Mouse (Mus musculus) limb, embryonic 14.5 days (tissue): ENCODE data around the gene Olfr629. TPM values are rescaled to one million over a fixed set of nuclear protein-coding genes. Genes with fewer than 3 reads are reported as not detected.
"Not testable (repeated sequence)": the region's sequence is repeated elsewhere in the genome, so short reads cannot be mapped to it uniquely, and the experiment has no call there.

Experiments
- ATAC-seq: fragments of 200-750 bp; cut with Nextera tagmentation; 2 replicates; pipeline ENCODE4 v1.8.0; 2017; ENCODE audit warnings: low read depth, moderate number of reproducible peaks, moderate TSS enrichment; ENCODE audit not compliant: low FRiP score
- DNase-seq: peaks from one replicate; pipeline ENCODE4 v3.0.0-alpha.2; 2015; ENCODE audit warnings: low spot score
- H3K27ac ChIP-seq: fragments of 300-500 bp; sonication (generic); replicated peaks from 2 replicates; pipeline ENCODE4 v1.5.1; 2014; ENCODE audit warnings: low read depth, mild to moderate bottlenecking, low read length, moderate library complexity, mixed read lengths
- H3K27me3 ChIP-seq: fragments of 300-500 bp; sonication (generic); 2 replicates; pipeline ENCODE4 v1.6.1; 2014; ENCODE audit warnings: low read length, mixed read lengths; ENCODE audit not compliant: control insufficient read depth, insufficient read depth
- H3K36me3 ChIP-seq: fragments of 300-500 bp; sonication (generic); 2 replicates; pipeline ENCODE4 v1.6.1; 2014; ENCODE audit warnings: mild to moderate bottlenecking, low read length, moderate library complexity, mixed read lengths; ENCODE audit not compliant: control insufficient read depth, insufficient read depth
- H3K4me1 ChIP-seq: fragments of 300-500 bp; sonication (generic); 2 replicates; pipeline ENCODE4 v1.6.1; 2014; ENCODE audit warnings: antibody characterized with exemption, low read length, mixed read lengths; ENCODE audit not compliant: control insufficient read depth, insufficient read depth
- H3K4me2 ChIP-seq: fragments of 300-500 bp; sonication (generic); replicated peaks from 2 replicates; pipeline ENCODE4 v1.6.1; 2014; ENCODE audit warnings: low read depth, mild to moderate bottlenecking, low read length, moderate library complexity; ENCODE audit not compliant: severe bottlenecking
- H3K4me3 ChIP-seq: fragments of 300-500 bp; sonication (generic); replicated peaks from 2 replicates; pipeline ENCODE4 v1.5.1; 2014; ENCODE audit warnings: low read length
- H3K9ac ChIP-seq: fragments of 300-500 bp; sonication (generic); 2 replicates; pipeline ENCODE4 v1.6.1; 2014; ENCODE audit warnings: mild to moderate bottlenecking, low read depth, low read length, moderate library complexity; ENCODE audit not compliant: severe bottlenecking
- H3K9me3 ChIP-seq: fragments of 300-500 bp; sonication (generic); 2 replicates; pipeline ENCODE4 v1.6.1; 2016; ENCODE audit warnings: low read length; ENCODE audit not compliant: control insufficient read depth
- POLR2A ChIP-seq: fragments of 200-500 bp; IDR thresholded peaks from 2 replicates; pipeline ENCODE4 v1.8.0; 2012; ENCODE audit warnings: inconsistent platforms, mild to moderate bottlenecking, moderate library complexity, borderline replicate concordance; ENCODE audit not compliant: insufficient read depth, insufficient read length; ENCODE audit errors: extremely low read depth
- WGBS: fragments of 180-500 bp; shearing (Covaris S2); extraction: QIAGEN DNeasy Blood & Tissue Kit; methylation state at CpG from one replicate; pipeline ENCODE4 v1.1.7; 2014; 5-methylcytosine and 5-hydroxymethylcytosine counted together
- polyA plus RNA-seq, 2 experiments: library from polyadenylated mRNA; depleted of rRNA in 1 of 2; stranded (reverse) in 1 of 2; unstranded in 1 of 2; fragments of >200 nt; fragmentation: Nextera tagmentation in 1 of 2; extraction: Ambion mirVana in 1 of 2; gene quantifications; 2 replicates each; pipeline versions ENCODE4 v1.2.1 to v1.2.3; 2012 to 2014

Gene Olfr629
- polyA plus RNA-seq, 2 experiments: not detected

- Histone ChIP-seq H3K9me3 (no peaks in the 10 kb centered on the region), H3K27ac (no peak within 1 kb of the TSS), H3K4me1 (no peaks in the 10 kb centered on the region), H3K4me3 (no peak within 1 kb of the TSS), H3K36me3 (no peaks in the 10 kb centered on the region), H3K27me3 (no peaks in the 10 kb centered on the region), H3K9ac (no peak within 1 kb of the TSS), H3K4me2 (no peak within 1 kb of the TSS)
- no peak for ATAC-seq
- 74% methylated on average over 2 of the region's 2 CpGs for WGBS
- TF ChIP-seq POLR2A: no peak
- DNase-seq: no peak
These were observed 26.8 kb upstream of the Olfr629 start, which contains the start of gene Olfr69 for GRCm38 (mm10) chr7:103771494-103771893. Olfr69 (minus strand) TSS chr7:103771594.

GRCm38 (mm10) chr7:103767687-103768086 is 22.9 kb upstream of the Olfr629 start:
- not testable (repeated sequence) for ATAC-seq

GRCm38 (mm10) chr7:103762212-103762611 is 17.5 kb upstream of the Olfr629 start:
- WGBS: 89% methylated on average over 6 of the region's 6 CpGs
- H3K27ac ChIP-seq, H3K4me3 ChIP-seq, DNase-seq, H3K9ac ChIP-seq, H3K4me2 ChIP-seq, H3K4me1 ChIP-seq, H3K9me3 ChIP-seq, H3K36me3 ChIP-seq, H3K27me3 ChIP-seq, ATAC-seq: not testable (repeated sequence)

More at GRCm38 (mm10) chr7:103767687-103768086, 22.9 kb upstream of the Olfr629 start:
- H3K9ac ChIP-seq, H3K36me3 ChIP-seq, H3K27ac ChIP-seq, H3K4me3 ChIP-seq, H3K9me3 ChIP-seq, H3K4me2 ChIP-seq, DNase-seq, H3K27me3 ChIP-seq, H3K4me1 ChIP-seq: not testable (repeated sequence)
- 96% methylated on average over 5 of the region's 6 CpGs for WGBS

GRCm38 (mm10) chr7:103757233-103757632 is 12.5 kb upstream of the Olfr629 start, which contains the start of gene Olfr630:
Olfr630 (minus strand) TSS chr7:103757333.
- H3K9me3 ChIP-seq: no peaks in the 10 kb centered on the region
- TF ChIP-seq POLR2A: no peak
- no peak within 1 kb of the TSS for H3K27ac ChIP-seq
- H3K4me3 ChIP-seq: no peak within 1 kb of the TSS
- H3K9ac ChIP-seq: no peak within 1 kb of the TSS
- H3K36me3 ChIP-seq: no peaks in the 10 kb centered on the region
- 42% methylated on average over 2 of the region's 2 CpGs for WGBS
- DNase-seq: no peak
- ATAC-seq: no peak
- no peaks in the 10 kb centered on the region for H3K4me1 ChIP-seq
- H3K4me2 ChIP-seq: no peak within 1 kb of the TSS
- H3K27me3 ChIP-seq: no peaks in the 10 kb centered on the region

- ATAC-seq: no peak
- TF ChIP-seq POLR2A: no peak
- no peaks in the 10 kb centered on the region for H3K4me1 ChIP-seq
These were observed 14.7 kb downstream of the Olfr629 start, which contains the start of gene Olfr628 for GRCm38 (mm10) chr7:103730074-103730473. Olfr628 (plus strand) TSS chr7:103730374.

GRCm38 (mm10) chr7:103716398-103716797 is 28.3 kb downstream of the Olfr629 start:
- not testable (repeated sequence) for DNase-seq, H3K27me3 ChIP-seq, H3K4me3 ChIP-seq, H3K27ac ChIP-seq, H3K9ac ChIP-seq, H3K36me3 ChIP-seq, H3K9me3 ChIP-seq, H3K4me2 ChIP-seq, ATAC-seq, H3K4me1 ChIP-seq
- 96% methylated on average over 1 of the region's 1 CpGs for WGBS

More at GRCm38 (mm10) chr7:103730074-103730473, 14.7 kb downstream of the Olfr629 start, which contains the start of gene Olfr628:
- Histone ChIP-seq H3K27me3 (no peaks in the 10 kb centered on the region), H3K4me3 (no peak within 1 kb of the TSS), H3K9ac (no peak within 1 kb of the TSS), H3K36me3 (no peaks in the 10 kb centered on the region), H3K27ac (no peak within 1 kb of the TSS), H3K9me3 (no peaks in the 10 kb centered on the region), H3K4me2 (no peak within 1 kb of the TSS)
- DNase-seq: no peak
- 91% methylated on average over 1 of the region's 1 CpGs for WGBS
